Mouse (Mus musculus): ENCODE data around the gene Slc2a13. TPM values are rescaled to one million over a fixed set of nuclear protein-coding genes. Genes with fewer than 3 reads are reported as not detected.
A peak's percentile ranks its signal among the peaks of the same experiment; 100 is the strongest.

The Slc2a13 gene
- polyA plus RNA-seq (2012; rRNA removed), result 0.99 and 1.2 TPM in 2 replicates

GRCm38 (mm10) chr15:91573111-91573538 is at the start of gene Slc2a13:
Slc2a13 (minus strand) TSS chr15:91573261.
- WGBS, result 0% methylated on average over 26 of the region's 26 CpGs
- DNase-seq (ENCODE audit: low read depth, low spot score), result peak; percentile 84

- no peak for DNase-seq (ENCODE audit: low read depth, low spot score)
- WGBS, result 75% methylated on average over 12 of the region's 12 CpGs
Observed at GRCm38 (mm10) chr15:91616016-91616415, 43.0 kb upstream of the Slc2a13 start.

GRCm38 (mm10) chr15:91615532-91615931 is 42.5 kb upstream of the Slc2a13 start:
- WGBS, result 86% methylated on average over 4 of the region's 4 CpGs
- DNase-seq (ENCODE audit: low read depth, low spot score), result no peak

- 90% methylated on average over 11 of the region's 11 CpGs for WGBS
- no peak for DNase-seq (ENCODE audit: low read depth, low spot score)
Observed at GRCm38 (mm10) chr15:91613981-91614665, 41.1 kb upstream of the Slc2a13 start.

- peak; percentile 50 for DNase-seq (ENCODE audit: low read depth, low spot score)
- WGBS, result 11% methylated on average over 8 of the region's 8 CpGs
Observed at GRCm38 (mm10) chr15:91609713-91610112, 36.7 kb upstream of the Slc2a13 start.

GRCm38 (mm10) chr15:91608811-91609210 is 35.8 kb upstream of the Slc2a13 start:
- 66% methylated on average over 2 of the region's 2 CpGs for WGBS
- no peak for DNase-seq (ENCODE audit: low read depth, low spot score)

- DNase-seq (ENCODE audit: low read depth, low spot score), result no peak
- 54% methylated on average over 7 of the region's 7 CpGs for WGBS
Observed at GRCm38 (mm10) chr15:91601197-91601596, 28.1 kb upstream of the Slc2a13 start.

GRCm38 (mm10) chr15:91597290-91597689 is 24.2 kb upstream of the Slc2a13 start:
- DNase-seq (ENCODE audit: low read depth, low spot score), result no peak
- WGBS, result 80% methylated on average over 5 of the region's 5 CpGs

- DNase-seq (ENCODE audit: low read depth, low spot score), result peak; percentile 76
- 12% methylated on average over 8 of the region's 8 CpGs for WGBS
Observed at GRCm38 (mm10) chr15:91574492-91574891, 1.4 kb upstream of the Slc2a13 start.

GRCm38 (mm10) chr15:91572421-91573069 is 516 bp downstream of the Slc2a13 start:
- WGBS, result 1% methylated on average over 91 of the region's 91 CpGs
- no peak for DNase-seq (ENCODE audit: low read depth, low spot score)

- 13% methylated on average over 8 of the region's 8 CpGs for WGBS
- no peak for DNase-seq (ENCODE audit: low read depth, low spot score)
Observed at GRCm38 (mm10) chr15:91571981-91572380, 1.1 kb downstream of the Slc2a13 start.

- peak; percentile 87 for DNase-seq (ENCODE audit: low read depth, low spot score)
- WGBS, result 26% methylated on average over 8 of the region's 8 CpGs
Observed at GRCm38 (mm10) chr15:91566784-91567183, 6.3 kb downstream of the Slc2a13 start.

- peak; percentile 67 for DNase-seq (ENCODE audit: low read depth, low spot score)
- WGBS, result 40% methylated on average over 11 of the region's 11 CpGs
Observed at GRCm38 (mm10) chr15:91565025-91565605, 7.9 kb downstream of the Slc2a13 start.

- WGBS, result 92% methylated on average over 6 of the region's 6 CpGs
- DNase-seq (ENCODE audit: low read depth, low spot score), result no peak
Observed at GRCm38 (mm10) chr15:91561728-91562127, 11.3 kb downstream of the Slc2a13 start.

- WGBS, result 82% methylated on average over 6 of the region's 6 CpGs
- DNase-seq (ENCODE audit: low read depth, low spot score), result no peak
Observed at GRCm38 (mm10) chr15:91555336-91555736, 17.7 kb downstream of the Slc2a13 start.

- 29% methylated on average over 12 of the region's 12 CpGs for WGBS
- DNase-seq (ENCODE audit: low read depth, low spot score), result no peak
Observed at GRCm38 (mm10) chr15:91548586-91549268, 24.3 kb downstream of the Slc2a13 start.

- 91% methylated on average over 4 of the region's 4 CpGs for WGBS
- no peak for DNase-seq (ENCODE audit: low read depth, low spot score)
Observed at GRCm38 (mm10) chr15:91544586-91544985, 28.5 kb downstream of the Slc2a13 start.

- no peak for DNase-seq (ENCODE audit: low read depth, low spot score)
Observed at GRCm38 (mm10) chr15:91538439-91538838, 34.6 kb downstream of the Slc2a13 start.

- 53% methylated on average over 2 of the region's 2 CpGs for WGBS
- no peak for DNase-seq (ENCODE audit: low read depth, low spot score)
Observed at GRCm38 (mm10) chr15:91526876-91527275, 46.2 kb downstream of the Slc2a13 start.

GRCm38 (mm10) chr15:91526166-91526565 is 46.9 kb downstream of the Slc2a13 start:
- WGBS, result 92% methylated on average over 3 of the region's 3 CpGs
- DNase-seq (ENCODE audit: low read depth, low spot score), result no peak
